Mouse (Mus musculus): Measurements from ENCODE around the gene Veph1. TPM values are rescaled to one million over a fixed set of nuclear protein-coding genes. Genes with fewer than 3 reads are reported as not detected.

Gene Veph1
- 0.38 and 1.0 TPM in 2 replicates for polyA plus RNA-seq (2016; fragmentation: Nextera tagmentation; extraction: Ambion mirVana)

- WGBS, result 50% methylated on average over 11 of the region's 11 CpGs
- Histone ChIP-seq H3K4me3 (no peak within 1 kb of the TSS), H3K36me3 (no peaks in the 10 kb centered on the region), H3K9me3 (replicated peaks) (no peaks in the 10 kb centered on the region), H3K27ac (peak within 1 kb of the TSS; percentile 31; the same call in 1 of the 2 replicates), H3K27me3 (ENCODE audit: low read depth, poor library complexity, severe bottlenecking) (no peaks in the 10 kb centered on the region), H3K4me1 (peaks cover 22% of the 10 kb centered on the region)
- DNase-seq (ENCODE audit: low spot score), result no peak
Measured at GRCm38 (mm10) chr3:66296545-66296944, at the start of gene Veph1. TSS of gene Veph1 (minus strand) at chr3:66296837.

GRCm38 (mm10) chr3:66340742-66341141 lies 44.1 kb upstream of the Veph1 start:
- Histone ChIP-seq H3K27ac (no peak overlapping the region), H3K27me3 (ENCODE audit: low read depth, poor library complexity, severe bottlenecking) (no peaks in the 10 kb centered on the region), H3K36me3 (no peaks in the 10 kb centered on the region), H3K4me3 (no peak overlapping the region), H3K4me1 (peaks cover 13% of the 10 kb centered on the region), H3K9me3 (replicated peaks) (no peaks in the 10 kb centered on the region)
- 71% methylated on average over 2 of the region's 2 CpGs for WGBS
- DNase-seq (ENCODE audit: low spot score), result no peak

GRCm38 (mm10) chr3:66332401-66332729 lies 35.7 kb upstream of the Veph1 start:
- H3K9me3 ChIP-seq (replicated peaks), result no peaks in the 10 kb centered on the region
- peaks cover 32% of the 10 kb centered on the region for H3K4me1 ChIP-seq
- 73% methylated on average over 9 of the region's 9 CpGs for WGBS
- H3K27me3 ChIP-seq (ENCODE audit: low read depth, poor library complexity, severe bottlenecking), result no peaks in the 10 kb centered on the region
- peak overlapping the region; percentile 63 for H3K27ac ChIP-seq
- H3K36me3 ChIP-seq, result no peaks in the 10 kb centered on the region
- DNase-seq (ENCODE audit: low spot score), result peak; percentile 33
- no peak overlapping the region for H3K4me3 ChIP-seq

- no peaks in the 10 kb centered on the region for H3K36me3 ChIP-seq
- WGBS, result 60% methylated on average over 12 of the region's 12 CpGs
- H3K27ac ChIP-seq, result peak overlapping the region; percentile 63; the same call in 1 of the 2 replicates
- H3K4me3 ChIP-seq, result no peak overlapping the region
- peak; percentile 81 for DNase-seq (ENCODE audit: low spot score)
- peaks cover 28% of the 10 kb centered on the region for H3K4me1 ChIP-seq
- no peaks in the 10 kb centered on the region for H3K9me3 ChIP-seq (replicated peaks)
- no peaks in the 10 kb centered on the region for H3K27me3 ChIP-seq (ENCODE audit: low read depth, poor library complexity, severe bottlenecking)
Measured at GRCm38 (mm10) chr3:66331592-66332400, 35.2 kb upstream of the Veph1 start.

- H3K27ac ChIP-seq, result peak overlapping the region; percentile 62; the same call in 1 of the 2 replicates
- 96% methylated on average over 15 of the region's 15 CpGs for WGBS
- DNase-seq (ENCODE audit: low spot score), result no peak
- peaks cover 24% of the 10 kb centered on the region for H3K4me1 ChIP-seq
- H3K27me3 ChIP-seq (ENCODE audit: low read depth, poor library complexity, severe bottlenecking), result no peaks in the 10 kb centered on the region
- H3K4me3 ChIP-seq, result no peak overlapping the region
- no peaks in the 10 kb centered on the region for H3K9me3 ChIP-seq (replicated peaks)
- no peaks in the 10 kb centered on the region for H3K36me3 ChIP-seq
Measured at GRCm38 (mm10) chr3:66330896-66331579, 34.4 kb upstream of the Veph1 start.

GRCm38 (mm10) chr3:66325962-66326834 lies 29.6 kb upstream of the Veph1 start:
- 92% methylated on average over 16 of the region's 16 CpGs for WGBS
- DNase-seq (ENCODE audit: low spot score), result no peak
- H3K9me3 ChIP-seq (replicated peaks), result no peaks in the 10 kb centered on the region
- H3K4me3 ChIP-seq, result no peak overlapping the region
- peaks cover 3% of the 10 kb centered on the region; the same call in 1 of the 2 replicates for H3K4me1 ChIP-seq
- no peaks in the 10 kb centered on the region for H3K36me3 ChIP-seq
- H3K27me3 ChIP-seq (ENCODE audit: low read depth, poor library complexity, severe bottlenecking), result no peaks in the 10 kb centered on the region
- H3K27ac ChIP-seq, result no peak overlapping the region

GRCm38 (mm10) chr3:66325486-66325951 lies 28.9 kb upstream of the Veph1 start:
- H3K36me3 ChIP-seq, result no peaks in the 10 kb centered on the region
- no peak overlapping the region for H3K27ac ChIP-seq

GRCm38 (mm10) chr3:66314793-66315715 lies 18.4 kb upstream of the Veph1 start:
- no peak overlapping the region for H3K4me3 ChIP-seq
- no peak overlapping the region for H3K27ac ChIP-seq
- H3K4me1 ChIP-seq, result no peaks in the 10 kb centered on the region
- no peaks in the 10 kb centered on the region for H3K36me3 ChIP-seq
- no peaks in the 10 kb centered on the region for H3K27me3 ChIP-seq (ENCODE audit: low read depth, poor library complexity, severe bottlenecking)
- DNase-seq (ENCODE audit: low spot score), result no peak
- no peaks in the 10 kb centered on the region for H3K9me3 ChIP-seq (replicated peaks)
- WGBS, result 87% methylated on average over 8 of the region's 8 CpGs

More at GRCm38 (mm10) chr3:66325486-66325951, 28.9 kb upstream of the Veph1 start:
- Histone ChIP-seq H3K9me3 (replicated peaks) (no peaks in the 10 kb centered on the region), H3K4me3 (no peak overlapping the region), H3K27me3 (ENCODE audit: low read depth, poor library complexity, severe bottlenecking) (no peaks in the 10 kb centered on the region), H3K4me1 (0 out of 2 replicates have a peak, but pooled peaks cover 3% of the 10 kb centered on the region)
- DNase-seq (ENCODE audit: low spot score), result no peak
- WGBS, result 83% methylated on average over 5 of the region's 5 CpGs

GRCm38 (mm10) chr3:66310586-66310985 lies 13.9 kb upstream of the Veph1 start:
- Histone ChIP-seq H3K4me1 (no peaks in the 10 kb centered on the region), H3K4me3 (no peak overlapping the region), H3K27ac (no peak overlapping the region), H3K9me3 (replicated peaks) (no peaks in the 10 kb centered on the region), H3K27me3 (ENCODE audit: low read depth, poor library complexity, severe bottlenecking) (no peaks in the 10 kb centered on the region), H3K36me3 (no peaks in the 10 kb centered on the region)
- 96% methylated on average over 1 of the region's 1 CpGs for WGBS
- no peak for DNase-seq (ENCODE audit: low spot score)

GRCm38 (mm10) chr3:66309531-66309930 lies 12.9 kb upstream of the Veph1 start:
- H3K27me3 ChIP-seq (ENCODE audit: low read depth, poor library complexity, severe bottlenecking), result no peaks in the 10 kb centered on the region
- no peak for DNase-seq (ENCODE audit: low spot score)
- H3K27ac ChIP-seq, result no peak overlapping the region
- H3K36me3 ChIP-seq, result no peaks in the 10 kb centered on the region
- H3K4me3 ChIP-seq, result no peak overlapping the region
- H3K4me1 ChIP-seq, result no peaks in the 10 kb centered on the region
- 100% methylated on average over 1 of the region's 1 CpGs for WGBS
- H3K9me3 ChIP-seq (replicated peaks), result no peaks in the 10 kb centered on the region

- Histone ChIP-seq H3K4me3 (no peak overlapping the region), H3K27me3 (ENCODE audit: low read depth, poor library complexity, severe bottlenecking) (no peaks in the 10 kb centered on the region), H3K9me3 (replicated peaks) (no peaks in the 10 kb centered on the region), H3K27ac (no peak overlapping the region), H3K4me1 (peaks cover 23% of the 10 kb centered on the region), H3K36me3 (no peaks in the 10 kb centered on the region)
- no peak for DNase-seq (ENCODE audit: low spot score)
- WGBS, result 89% methylated on average over 9 of the region's 9 CpGs
Measured at GRCm38 (mm10) chr3:66295236-66295635, 1.4 kb downstream of the Veph1 start.

GRCm38 (mm10) chr3:66294729-66295128 lies 1.9 kb downstream of the Veph1 start:
- H3K4me1 ChIP-seq, result peaks cover 23% of the 10 kb centered on the region
- H3K27ac ChIP-seq, result no peak overlapping the region

More at GRCm38 (mm10) chr3:66294729-66295128, 1.9 kb downstream of the Veph1 start:
- H3K36me3 ChIP-seq, result no peaks in the 10 kb centered on the region
- H3K27me3 ChIP-seq (ENCODE audit: low read depth, poor library complexity, severe bottlenecking), result no peaks in the 10 kb centered on the region
- H3K4me3 ChIP-seq, result no peak overlapping the region
- H3K9me3 ChIP-seq (replicated peaks), result no peaks in the 10 kb centered on the region
- DNase-seq (ENCODE audit: low spot score), result no peak
- WGBS, result 93% methylated on average over 3 of the region's 3 CpGs
